Mouse (Mus musculus): ENCODE data around the gene Dtx1. TPM values are rescaled to one million over a fixed set of nuclear protein-coding genes. Genes with fewer than 3 reads are reported as not detected.

The Dtx1 gene
- polyA plus RNA-seq, 1 experiment from 2014 or later: 2.0 TPM

DNA sequence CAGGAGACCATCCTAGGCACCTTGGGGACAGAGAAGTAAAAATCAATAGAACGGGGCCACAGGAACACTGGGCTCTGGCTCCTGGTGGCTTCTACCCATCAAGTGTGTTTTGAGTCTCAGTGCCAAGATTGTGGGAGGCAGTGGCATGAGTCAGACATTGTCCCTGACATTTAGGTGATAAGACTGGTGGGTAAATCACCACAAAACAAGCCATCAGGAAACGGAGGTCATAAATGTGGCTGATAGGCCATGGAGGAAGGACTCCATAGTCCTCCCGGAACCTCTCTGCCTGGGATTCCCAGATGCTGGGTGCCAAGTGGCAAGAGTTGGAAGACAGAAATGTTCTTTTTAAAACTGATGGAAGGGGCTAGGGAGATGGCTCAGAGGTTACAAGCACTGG, 67.5 kb downstream of the Dtx1 start:
- Histone ChIP-seq H3K9me3 (no peaks in the 10 kb centered on the region), H3K27ac (no peak overlapping the region), H3K4me3 (no peak overlapping the region), H3K4me1 (peaks cover 10% of the 10 kb centered on the region), H3K27me3 (ENCODE audit: poor library complexity, severe bottlenecking) (peaks cover 35% of the 10 kb centered on the region), H3K36me3 (replicated peaks) (no peaks in the 10 kb centered on the region)
- WGBS: 91% methylated on average over 3 of the region's 3 CpGs
- no peak for DNase-seq (ENCODE audit: extremely low spot score, low spot score)

- Histone ChIP-seq H3K9me3 (no peaks in the 10 kb centered on the region), H3K27ac (no peak overlapping the region), H3K4me3 (no peak overlapping the region), H3K36me3 (replicated peaks) (no peaks in the 10 kb centered on the region), H3K4me1 (peaks cover 3% of the 10 kb centered on the region), H3K27me3 (ENCODE audit: poor library complexity, severe bottlenecking) (peaks cover 28% of the 10 kb centered on the region)
- 81% methylated on average over 14 of the region's 14 CpGs for WGBS
- DNase-seq (ENCODE audit: extremely low spot score, low spot score): no peak
Measured at GRCm38 (mm10) chr5:120643365-120644085, 68.2 kb downstream of the Dtx1 start.

GRCm38 (mm10) chr5:120640094-120640493, 71.6 kb downstream of the Dtx1 start:
- H3K27me3 ChIP-seq (ENCODE audit: poor library complexity, severe bottlenecking): no peaks in the 10 kb centered on the region; the same call in 1 of the 2 replicates
- no peak overlapping the region for H3K27ac ChIP-seq
- WGBS: 92% methylated on average over 7 of the region's 7 CpGs
- H3K9me3 ChIP-seq: no peaks in the 10 kb centered on the region
- no peaks in the 10 kb centered on the region for H3K4me1 ChIP-seq
- no peak overlapping the region for H3K4me3 ChIP-seq
- H3K36me3 ChIP-seq (replicated peaks): no peaks in the 10 kb centered on the region
- DNase-seq (ENCODE audit: extremely low spot score, low spot score): no peak

DNA sequence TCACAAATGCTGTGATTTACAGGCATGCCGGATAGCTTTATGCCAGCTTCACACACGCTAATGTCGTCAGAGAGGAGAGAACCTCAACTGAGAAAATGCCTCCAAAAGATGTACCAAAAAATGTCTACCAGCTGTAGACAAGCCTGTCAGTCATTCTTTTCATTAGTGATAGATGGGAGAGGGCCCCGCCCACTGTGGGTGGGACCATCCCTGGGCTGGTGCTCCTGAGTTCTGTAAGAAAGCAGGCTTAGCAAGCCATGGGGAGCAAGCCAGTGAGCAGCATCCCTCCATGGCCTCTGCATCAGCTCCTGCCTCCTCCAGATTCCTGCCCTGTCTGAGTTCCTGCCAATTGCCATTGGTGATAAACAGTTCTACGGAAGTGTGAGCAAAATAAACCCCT, 76.1 kb downstream of the Dtx1 start:
- 89% methylated on average over 5 of the region's 5 CpGs for WGBS
- Histone ChIP-seq H3K27ac (no peak overlapping the region), H3K36me3 (replicated peaks) (no peaks in the 10 kb centered on the region), H3K4me1 (peaks cover 8% of the 10 kb centered on the region), H3K27me3 (ENCODE audit: poor library complexity, severe bottlenecking) (peaks cover 20% of the 10 kb centered on the region), H3K4me3 (no peak overlapping the region), H3K9me3 (peaks cover 11% of the 10 kb centered on the region)
- no peak for DNase-seq (ENCODE audit: extremely low spot score, low spot score)

DNA sequence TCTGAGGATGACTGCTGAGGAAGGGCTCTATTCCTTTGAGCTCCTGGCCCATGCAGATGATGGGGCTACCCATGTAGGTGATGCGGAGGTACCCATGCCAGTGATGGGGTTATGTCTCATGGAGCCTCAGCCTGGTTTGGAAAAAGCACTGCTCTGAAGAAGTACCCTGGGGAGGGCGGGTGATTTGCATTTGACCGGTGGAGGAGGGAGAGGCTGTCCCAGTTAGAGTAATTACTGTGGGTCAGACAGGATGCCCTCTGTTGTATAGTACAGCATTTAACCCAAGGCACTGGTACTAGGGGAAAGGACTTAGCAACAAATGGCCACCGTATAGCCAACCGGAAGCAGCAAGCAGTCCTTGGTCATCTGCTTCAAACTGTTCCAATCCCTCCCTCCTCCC, 76.9 kb downstream of the Dtx1 start:
- WGBS: 53% methylated on average over 5 of the region's 5 CpGs
- peaks cover 28% of the 10 kb centered on the region for H3K27me3 ChIP-seq (ENCODE audit: poor library complexity, severe bottlenecking)

GRCm38 (mm10) chr5:120634131-120634530, 77.6 kb downstream of the Dtx1 start, which contains the start of gene Cfap73:
TSS of gene Cfap73 (minus strand) at chr5:120634235.
- H3K4me3 ChIP-seq: no peak within 1 kb of the TSS
- 76% methylated on average over 9 of the region's 9 CpGs for WGBS
- no peak for DNase-seq (ENCODE audit: extremely low spot score, low spot score)
- peaks cover 8% of the 10 kb centered on the region for H3K4me1 ChIP-seq
- peaks cover 11% of the 10 kb centered on the region for H3K9me3 ChIP-seq
- no peaks in the 10 kb centered on the region for H3K36me3 ChIP-seq (replicated peaks)
- H3K27me3 ChIP-seq (ENCODE audit: poor library complexity, severe bottlenecking): peaks cover 33% of the 10 kb centered on the region
- H3K27ac ChIP-seq: no peak within 1 kb of the TSS

More for the DNA sequence above, 76.9 kb downstream of the Dtx1 start:
- peaks cover 11% of the 10 kb centered on the region for H3K9me3 ChIP-seq
- no peaks in the 10 kb centered on the region for H3K36me3 ChIP-seq (replicated peaks)
- DNase-seq (ENCODE audit: extremely low spot score, low spot score): no peak
- H3K4me1 ChIP-seq: peaks cover 8% of the 10 kb centered on the region
- no peak overlapping the region for H3K27ac ChIP-seq
- no peak overlapping the region for H3K4me3 ChIP-seq

DNA sequence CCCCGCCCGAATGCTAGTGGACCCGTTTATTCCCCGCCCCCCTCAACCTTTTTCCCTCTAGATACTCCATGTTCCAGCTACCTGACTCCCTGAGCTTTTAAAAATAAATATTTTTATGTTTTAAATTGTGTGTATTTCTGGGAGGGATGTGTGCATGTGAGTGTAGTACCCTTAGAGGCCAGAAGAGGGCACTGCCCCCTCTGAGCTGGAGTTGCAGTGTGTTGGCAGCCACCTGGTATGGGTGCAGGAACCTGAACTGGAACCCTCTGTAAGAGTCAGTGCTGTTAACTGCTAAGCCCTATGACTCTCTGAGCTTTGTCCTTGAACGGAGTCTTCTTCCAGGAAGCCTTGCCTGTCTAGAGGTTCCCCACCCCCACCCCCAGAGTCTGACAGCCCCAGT, 79.8 kb downstream of the Dtx1 start:
- WGBS: 90% methylated on average over 5 of the region's 5 CpGs

GRCm38 (mm10) chr5:120631128-120631527, 80.6 kb downstream of the Dtx1 start:
- Histone ChIP-seq H3K4me1 (peaks cover 16% of the 10 kb centered on the region), H3K4me3 (peak overlapping the region; percentile 37), H3K36me3 (replicated peaks) (peaks cover 29% of the 10 kb centered on the region), H3K27me3 (ENCODE audit: poor library complexity, severe bottlenecking) (peaks cover 33% of the 10 kb centered on the region), H3K9me3 (peaks cover 11% of the 10 kb centered on the region), H3K27ac (no peak overlapping the region)
- no peak for DNase-seq (ENCODE audit: extremely low spot score, low spot score)
- WGBS: 10% methylated on average over 29 of the region's 29 CpGs

More for the DNA sequence above, 79.8 kb downstream of the Dtx1 start:
- H3K9me3 ChIP-seq: peaks cover 11% of the 10 kb centered on the region
- H3K27ac ChIP-seq: no peak overlapping the region
- H3K4me3 ChIP-seq: no peak overlapping the region
- peaks cover 10% of the 10 kb centered on the region for H3K4me1 ChIP-seq
- peaks cover 33% of the 10 kb centered on the region for H3K27me3 ChIP-seq (ENCODE audit: poor library complexity, severe bottlenecking)
- DNase-seq (ENCODE audit: extremely low spot score, low spot score): no peak
- peaks cover 21% of the 10 kb centered on the region for H3K36me3 ChIP-seq (replicated peaks)

Other genes with a start within 250 kb of the Dtx1 start
- gene Sdsl, start 239.1 kb downstream of the Dtx1 start, polyA plus RNA-seq (2016; fragmentation: Nextera tagmentation; extraction: Ambion mirVana): 9.3 and 10.2 TPM in 2 replicates
- not detected in 2 replicates for gene Sds, start 235.4 kb downstream of the Dtx1 start, polyA plus RNA-seq (2016; fragmentation: Nextera tagmentation; extraction: Ambion mirVana)
- gene Plbd2, start 208.3 kb downstream of the Dtx1 start, polyA plus RNA-seq (2016; fragmentation: Nextera tagmentation; extraction: Ambion mirVana): 33.0 and 35.5 TPM in 2 replicates
- gene Slc8b1, start 200.8 kb downstream of the Dtx1 start, polyA plus RNA-seq (2016; fragmentation: Nextera tagmentation; extraction: Ambion mirVana): 3.7 and 4.4 TPM in 2 replicates
- gene Tpcn1, start 123.3 kb downstream of the Dtx1 start, polyA plus RNA-seq (2016; fragmentation: Nextera tagmentation; extraction: Ambion mirVana): 10.7 and 11.7 TPM in 2 replicates
- gene Iqcd, start 122.9 kb downstream of the Dtx1 start, polyA plus RNA-seq (2016; fragmentation: Nextera tagmentation; extraction: Ambion mirVana): 0.37 and 0.84 TPM in 2 replicates
- 16.5 and 17.8 TPM in 2 replicates for gene Rita1, start 99.3 kb downstream of the Dtx1 start, polyA plus RNA-seq (2016; fragmentation: Nextera tagmentation; extraction: Ambion mirVana)
- gene Ddx54, start 99.2 kb downstream of the Dtx1 start, polyA plus RNA-seq (2016; fragmentation: Nextera tagmentation; extraction: Ambion mirVana): 63.3 and 64.1 TPM in 2 replicates
- gene Cfap73, start 77.7 kb downstream of the Dtx1 start, polyA plus RNA-seq (2016; fragmentation: Nextera tagmentation; extraction: Ambion mirVana): not detected in 2 replicates
- 0.21 and 0.24 TPM in 2 replicates for gene Rasal1, start 63.1 kb downstream of the Dtx1 start, polyA plus RNA-seq (2016; fragmentation: Nextera tagmentation; extraction: Ambion mirVana)
- 0.11 TPM in 1 of 2 replicates, not detected in the other for gene Oas2, start 37.9 kb upstream of the Dtx1 start, polyA plus RNA-seq (2016; fragmentation: Nextera tagmentation; extraction: Ambion mirVana)
- gene Oas3, start 65.7 kb upstream of the Dtx1 start, polyA plus RNA-seq (2016; fragmentation: Nextera tagmentation; extraction: Ambion mirVana): 0.07 and 0.14 TPM in 2 replicates
- not detected in 2 replicates for gene Oas1e, start 83.6 kb upstream of the Dtx1 start, polyA plus RNA-seq (2016; fragmentation: Nextera tagmentation; extraction: Ambion mirVana)
- 0.33 and 0.41 TPM in 2 replicates for gene Oas1c, start 100.6 kb upstream of the Dtx1 start, polyA plus RNA-seq (2016; fragmentation: Nextera tagmentation; extraction: Ambion mirVana)
- not detected in 2 replicates for gene Oas1f, start 135.4 kb upstream of the Dtx1 start, polyA plus RNA-seq (2016; fragmentation: Nextera tagmentation; extraction: Ambion mirVana)
- gene Oas1h, start 149.5 kb upstream of the Dtx1 start, polyA plus RNA-seq (2016; fragmentation: Nextera tagmentation; extraction: Ambion mirVana): not detected in 2 replicates
- gene Oas1g, start 175.7 kb upstream of the Dtx1 start, polyA plus RNA-seq (2016; fragmentation: Nextera tagmentation; extraction: Ambion mirVana): 0.12 TPM in 1 of 2 replicates, not detected in the other
- 0.33 and 0.70 TPM in 2 replicates for gene Oas1a, start 195.6 kb upstream of the Dtx1 start, polyA plus RNA-seq (2016; fragmentation: Nextera tagmentation; extraction: Ambion mirVana)
- gene Oas1d, start 202.6 kb upstream of the Dtx1 start, polyA plus RNA-seq (2016; fragmentation: Nextera tagmentation; extraction: Ambion mirVana): not detected in 2 replicates

Data from forebrain, embryonic 10.5 days (tissue).